Mouse (Mus musculus) olfactory bulb, adult 2 months (tissue): ENCODE results near the gene Bcar3.

Source experiments
- CTCF ChIP-seq: fragments of 200-500 bp; IDR thresholded peaks from 2 replicates; pipeline ENCODE4 v1.5.1; 2012; ENCODE audit warnings: low read depth, mild to moderate bottlenecking, low read length, moderate library complexity; ENCODE audit not compliant: insufficient read depth
- POLR2A ChIP-seq: fragments of 200-500 bp; IDR thresholded peaks from 2 replicates; pipeline ENCODE4 v1.6.1; 2012; ENCODE audit warnings: mild to moderate bottlenecking, low read depth, low read length, moderate library complexity; ENCODE audit not compliant: insufficient read depth

DNA sequence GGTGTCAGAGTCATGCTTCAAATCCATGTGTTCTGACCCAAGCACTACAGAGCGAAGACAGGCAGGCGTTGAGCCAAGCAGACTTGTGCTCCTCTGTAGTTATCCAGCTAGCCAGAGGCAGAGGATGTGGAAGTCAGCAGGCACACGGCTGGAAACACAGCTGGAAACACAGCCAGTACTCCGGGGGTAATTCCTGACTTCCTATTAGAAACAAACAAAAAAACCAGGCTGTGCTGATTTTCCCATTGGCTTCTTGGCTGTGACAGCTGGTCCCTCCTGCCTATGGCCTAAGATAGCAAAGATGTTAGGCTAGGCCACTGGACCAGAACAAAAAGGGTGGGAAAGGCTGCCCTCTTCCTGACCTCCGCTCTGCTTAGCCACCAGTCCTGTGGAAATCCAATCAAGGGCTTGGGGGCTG is 66.8 kb downstream of the Bcar3 start:
- TF ChIP-seq CTCF (no peak), POLR2A (no peak)
